Mouse (Mus musculus): ENCODE measurements around the gene Rnf34. TPM values are rescaled to one million over a fixed set of nuclear protein-coding genes. Genes with fewer than 3 reads are reported as not detected.
A peak's percentile ranks its signal among the peaks of the same experiment; 100 is the strongest.

Rnf34 gene
- total RNA-seq, 1 experiment: 26.1 TPM

GRCm38 (mm10) chr5:122898963-122899776 is 49.3 kb downstream of the Rnf34 start:
- no peaks in the 10 kb centered on the region for H3K9me3 ChIP-seq (ENCODE audit: control insufficient read depth, insufficient read depth, low read depth, low read length)
- H3K4me1 ChIP-seq (ENCODE audit: control insufficient read depth in 2 of 2, insufficient read depth in 2 of 2, low read length in 2 of 2, poor library complexity in 1 of 2): no peaks in the 10 kb centered on the region
- in situ Hi-C loops (cut with MboI; ENCODE audit: low sequenced_read_pairs in 2 of 2, unreplicated experiment in 2 of 2): no loop called here
- no peak overlapping the region for H3K27ac ChIP-seq (ENCODE audit: insufficient read depth, low read depth, low read length, poor library complexity, severe bottlenecking)
- peak overlapping the region; percentile 93 for H3K9ac ChIP-seq (ENCODE audit: insufficient read depth, low read depth, low read length, poor library complexity, severe bottlenecking)
- H3K36me3 ChIP-seq (ENCODE audit: control insufficient read depth, insufficient read depth, low read length, poor library complexity, severe bottlenecking): no peaks in the 10 kb centered on the region
- no peak for DNase-seq (ENCODE audit: low read depth, low spot score)
- no peak for TF ChIP-seq ZC3H11A (IDR thresholded peaks at IDR 0.05; ENCODE audit: borderline replicate concordance, low read depth, low read length)
- no peak for TF ChIP-seq ZNF384 (IDR thresholded peaks at IDR 0.05; ENCODE audit: low read depth, low read length)
- TF ChIP-seq MAFK (IDR thresholded peaks at IDR 0.05; ENCODE audit: insufficient read depth, low read depth, low read length): no peak
- TF ChIP-seq HCFC1 (IDR thresholded peaks at IDR 0.05; ENCODE audit: borderline replicate concordance, insufficient read depth, low read length): no peak
- no peak for TF ChIP-seq CHD2 (IDR thresholded peaks at IDR 0.05; ENCODE audit: low read depth, low read length)
- peak overlapping the region; percentile 72 to 99 for H3K4me3 ChIP-seq (ENCODE audit: insufficient read depth in 1 of 2, low read depth in 1 of 2, low read length in 2 of 2, poor library complexity in 1 of 2, severe bottlenecking in 1 of 2)

GRCm38 (mm10) chr5:122899777-122900557 is 50.1 kb downstream of the Rnf34 start:
- Histone ChIP-seq H3K9ac (ENCODE audit: insufficient read depth, low read depth, low read length, poor library complexity, severe bottlenecking) (peak overlapping the region; percentile 93), H3K9me3 (ENCODE audit: control insufficient read depth, insufficient read depth, low read depth, low read length) (no peaks in the 10 kb centered on the region), H3K4me1 (ENCODE audit: control insufficient read depth in 2 of 2, insufficient read depth in 2 of 2, low read length in 2 of 2, poor library complexity in 1 of 2) (no peaks in the 10 kb centered on the region), H3K36me3 (ENCODE audit: control insufficient read depth, insufficient read depth, low read length, poor library complexity, severe bottlenecking) (no peaks in the 10 kb centered on the region), H3K27ac (ENCODE audit: insufficient read depth, low read depth, low read length, poor library complexity, severe bottlenecking) (no peak overlapping the region), H3K4me3 (ENCODE audit: insufficient read depth in 1 of 2, low read depth in 1 of 2, low read length in 2 of 2, poor library complexity in 1 of 2, severe bottlenecking in 1 of 2) (peak overlapping the region; percentile 72 to 99)
- TF ChIP-seq ZC3H11A (IDR thresholded peaks at IDR 0.05; ENCODE audit: borderline replicate concordance, low read depth, low read length): no peak
- no peak for TF ChIP-seq ZNF384 (IDR thresholded peaks at IDR 0.05; ENCODE audit: low read depth, low read length)
- no peak for TF ChIP-seq HCFC1 (IDR thresholded peaks at IDR 0.05; ENCODE audit: borderline replicate concordance, insufficient read depth, low read length)
- TF ChIP-seq MAFK (IDR thresholded peaks at IDR 0.05; ENCODE audit: insufficient read depth, low read depth, low read length): no peak
- no peak for TF ChIP-seq CHD2 (IDR thresholded peaks at IDR 0.05; ENCODE audit: low read depth, low read length)
- in situ Hi-C loops (cut with MboI; ENCODE audit: low sequenced_read_pairs in 2 of 2, unreplicated experiment in 2 of 2): no loop called here
- peak; percentile 67 for DNase-seq (ENCODE audit: low read depth, low spot score)

GRCm38 (mm10) chr5:122900558-122901171 is 50.8 kb downstream of the Rnf34 start:
- Histone ChIP-seq H3K4me1 (ENCODE audit: control insufficient read depth in 2 of 2, insufficient read depth in 2 of 2, low read length in 2 of 2, poor library complexity in 1 of 2) (no peaks in the 10 kb centered on the region), H3K9ac (ENCODE audit: insufficient read depth, low read depth, low read length, poor library complexity, severe bottlenecking) (peak overlapping the region; percentile 50), H3K9me3 (ENCODE audit: control insufficient read depth, insufficient read depth, low read depth, low read length) (no peaks in the 10 kb centered on the region), H3K27ac (ENCODE audit: insufficient read depth, low read depth, low read length, poor library complexity, severe bottlenecking) (no peak overlapping the region), H3K4me3 (ENCODE audit: insufficient read depth in 1 of 2, low read depth in 1 of 2, low read length in 2 of 2, poor library complexity in 1 of 2, severe bottlenecking in 1 of 2) (peak overlapping the region; percentile 72 to 99), H3K36me3 (ENCODE audit: control insufficient read depth, insufficient read depth, low read length, poor library complexity, severe bottlenecking) (no peaks in the 10 kb centered on the region)
- DNase-seq (ENCODE audit: low read depth, low spot score): no peak
- TF ChIP-seq ZNF384 (IDR thresholded peaks at IDR 0.05; ENCODE audit: low read depth, low read length): no peak
- TF ChIP-seq MAFK (IDR thresholded peaks at IDR 0.05; ENCODE audit: insufficient read depth, low read depth, low read length): no peak
- no peak for TF ChIP-seq CHD2 (IDR thresholded peaks at IDR 0.05; ENCODE audit: low read depth, low read length)
- no peak for TF ChIP-seq ZC3H11A (IDR thresholded peaks at IDR 0.05; ENCODE audit: borderline replicate concordance, low read depth, low read length)
- no peak for TF ChIP-seq HCFC1 (IDR thresholded peaks at IDR 0.05; ENCODE audit: borderline replicate concordance, insufficient read depth, low read length)
- in situ Hi-C loops (cut with MboI; ENCODE audit: low sequenced_read_pairs in 2 of 2, unreplicated experiment in 2 of 2): no loop called here

- no peak for DNase-seq (ENCODE audit: low read depth, low spot score)
- no peaks in the 10 kb centered on the region for H3K9me3 ChIP-seq (ENCODE audit: control insufficient read depth, insufficient read depth, low read depth, low read length)
- H3K4me3 ChIP-seq (ENCODE audit: insufficient read depth in 1 of 2, low read depth in 1 of 2, low read length in 2 of 2, poor library complexity in 1 of 2, severe bottlenecking in 1 of 2): no peak overlapping the region
- TF ChIP-seq ZC3H11A (IDR thresholded peaks at IDR 0.05; ENCODE audit: borderline replicate concordance, low read depth, low read length): no peak
- no peak for TF ChIP-seq ZNF384 (IDR thresholded peaks at IDR 0.05; ENCODE audit: low read depth, low read length)
- no peaks in the 10 kb centered on the region for H3K36me3 ChIP-seq (ENCODE audit: control insufficient read depth, insufficient read depth, low read length, poor library complexity, severe bottlenecking)
- no peak overlapping the region for H3K9ac ChIP-seq (ENCODE audit: insufficient read depth, low read depth, low read length, poor library complexity, severe bottlenecking)
- in situ Hi-C loops (cut with MboI; ENCODE audit: low sequenced_read_pairs in 2 of 2, unreplicated experiment in 2 of 2): no loop called here
- no peaks in the 10 kb centered on the region for H3K4me1 ChIP-seq (ENCODE audit: control insufficient read depth in 2 of 2, insufficient read depth in 2 of 2, low read length in 2 of 2, poor library complexity in 1 of 2)
- no peak overlapping the region for H3K27ac ChIP-seq (ENCODE audit: insufficient read depth, low read depth, low read length, poor library complexity, severe bottlenecking)
Measured at GRCm38 (mm10) chr5:122901179-122901578, 51.3 kb downstream of the Rnf34 start.

All from ES-E14 (cell line).